In the genomic region with DNA sequence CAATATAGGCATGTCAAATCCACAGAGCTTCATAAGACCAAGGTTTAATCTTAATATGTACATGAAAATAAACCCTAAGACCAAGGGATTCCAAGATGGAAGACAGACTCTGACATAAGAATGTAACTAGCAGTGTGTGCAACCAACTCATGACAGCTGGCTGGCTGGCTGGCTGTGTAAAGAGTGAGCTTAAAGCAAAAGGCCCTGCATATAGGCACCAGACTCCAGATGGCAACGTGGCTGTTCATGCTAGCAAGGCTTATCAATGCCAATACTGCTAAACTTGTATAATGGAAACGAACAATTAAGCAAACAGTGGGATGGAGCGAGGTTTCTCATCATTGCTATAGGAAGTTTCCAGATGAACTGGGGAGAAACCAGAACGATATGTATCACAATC, we compare ENCODE assay signal across 27 mouse cellular contexts.
"Had no signal": no experiment of that assay in that cellular context is flagged by ENCODE, and none has a peak within 500 bp of the region (broad histone marks: within the 10 kb centered on the region; RNA-seq: fewer than 3 reads in every experiment).

No protein-coding gene starts in this region.

- H3K4me2 ChIP-seq: heart, embryonic 11.5 days; hindbrain, embryonic 12.5 days; hindbrain, embryonic 14.5 days; kidney, embryonic 15.5 days; limb, embryonic 13.5 days; limb, embryonic 15.5 days; liver, embryonic 12.5 days had no signal

- DNase-seq: gastrocnemius, adult 2 months; gastrocnemius, postnatal 10 days; gastrocnemius, postnatal 25 days; heart, postnatal 10 days; heart, postnatal 4 days; kidney, adult 11 months; kidney, adult 2 months; kidney, adult 9 months; kidney, postnatal 14 days; kidney, postnatal 36 days; layer of hippocampus, adult 9-11 months; layer of hippocampus, postnatal 36 days; left cerebral cortex, postnatal 4 days had no signal

- H3K4me3 ChIP-seq: gastrocnemius, adult 2 months; heart, adult 2 months; hindbrain, embryonic 10.5 days; hindbrain, embryonic 12.5 days; kidney, embryonic 15.5 days; limb, embryonic 13.5 days; limb, embryonic 15.5 days; liver, embryonic 12.5 days had no signal

- H3K27me3 ChIP-seq: limb, embryonic 15.5 days had no signal

- ATAC-seq: hindbrain, embryonic 16.5 days; inflammation-experienced regulatory T-cells, adult 6 months; intestine, embryonic 16.5 days; liver, embryonic 12.5 days had no signal

- H3K36me3 ChIP-seq: hindbrain, embryonic 10.5 days; hindbrain, embryonic 12.5 days; kidney, embryonic 15.5 days; limb, embryonic 13.5 days; limb, embryonic 15.5 days; liver, embryonic 12.5 days had no signal

- H3K27ac ChIP-seq: gastrocnemius, adult 2 months; heart, adult 2 months; hindbrain, embryonic 10.5 days; hindbrain, embryonic 12.5 days; hindbrain, embryonic 14.5 days; kidney, embryonic 15.5 days; kidney, postnatal 0 days; limb, embryonic 13.5 days; limb, embryonic 15.5 days; liver, embryonic 12.5 days; liver, embryonic 14.5 days had no signal

- H3K9me3 ChIP-seq: hindbrain, embryonic 10.5 days; hindbrain, embryonic 12.5 days; kidney, embryonic 15.5 days; limb, embryonic 13.5 days; limb, embryonic 15.5 days; liver, embryonic 12.5 days had no signal

- H3K9ac ChIP-seq: hindbrain, embryonic 12.5 days; hindbrain, embryonic 14.5 days; kidney, embryonic 15.5 days; limb, embryonic 13.5 days; limb, embryonic 15.5 days; liver, embryonic 12.5 days; liver, embryonic 14.5 days had no signal
